Mouse (Mus musculus) fat pad, adult 2 months (tissue): ENCODE measurements around the gene Vmn1r221.
"Not testable (repeated sequence)": the region's sequence is repeated elsewhere in the genome, so short reads cannot be mapped to it uniquely, and the experiment has no call there.

ENCODE experiments used
- DNase-seq: peaks from one replicate; pipeline ENCODE4 v3.0.0-alpha.2; 2011; ENCODE audit warnings: low read depth, low spot score; ENCODE audit errors: extremely low read depth

Gene Vmn1r221

GRCm38 (mm10) chr13:23213827-23214226 is at the start of gene Vmn1r221:
Gene Vmn1r221 (plus strand): TSS chr13:23214127.
- DNase-seq: not testable (repeated sequence)

DNA sequence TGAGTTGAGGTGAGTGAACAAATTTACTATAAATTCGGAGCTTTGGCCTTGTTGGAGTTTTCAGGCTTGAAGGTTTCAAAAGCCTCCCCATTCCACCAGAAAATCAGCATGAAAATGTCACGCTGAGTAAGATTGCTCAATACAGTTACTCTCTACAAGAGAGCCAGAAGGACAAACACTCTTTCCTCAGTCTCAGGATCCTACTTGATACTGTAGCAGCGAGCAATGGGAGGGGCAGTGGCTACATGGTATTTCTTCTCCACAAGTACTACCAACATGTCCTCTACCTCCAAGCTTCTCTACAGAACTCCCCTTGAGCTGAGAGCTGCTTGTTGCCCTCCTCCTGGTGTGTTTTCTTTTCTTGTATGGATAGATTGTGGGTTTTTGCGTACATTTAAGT is 47.5 kb upstream of the Vmn1r221 start:
- not testable (repeated sequence) for DNase-seq

GRCm38 (mm10) chr13:23187875-23188274 is 26.1 kb upstream of the Vmn1r221 start, which contains the start of gene Vmn1r220:
Gene Vmn1r220 (minus strand): TSS chr13:23187975.
- DNase-seq: no peak

GRCm38 (mm10) chr13:23203885-23204284 is 10.0 kb upstream of the Vmn1r221 start:
- DNase-seq: not testable (repeated sequence)

DNA sequence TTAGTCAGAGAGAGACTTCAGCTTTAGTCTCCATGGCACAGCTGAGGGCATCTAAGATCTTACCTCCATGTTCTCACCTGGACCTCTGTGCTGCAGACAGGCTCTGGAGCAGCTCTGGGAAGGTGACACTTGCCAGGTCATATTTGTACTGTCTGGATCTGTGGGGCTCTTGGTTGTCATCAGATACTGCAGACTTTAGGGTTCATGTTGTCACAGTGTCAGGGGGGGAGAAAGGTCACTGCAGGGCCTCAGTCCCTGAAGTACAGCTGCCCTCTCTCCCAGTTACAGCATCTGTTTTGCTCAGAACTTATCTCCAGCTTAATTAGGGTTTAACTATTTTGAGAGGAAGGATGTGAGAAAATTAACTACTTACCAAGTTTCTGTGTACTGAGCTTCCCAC is 21.9 kb downstream of the Vmn1r221 start, which contains the start of gene Vmn1r222:
TSS of gene Vmn1r222 (minus strand) at position 101 of the 400 bp plus-strand sequence.
- not testable (repeated sequence) for DNase-seq

DNA sequence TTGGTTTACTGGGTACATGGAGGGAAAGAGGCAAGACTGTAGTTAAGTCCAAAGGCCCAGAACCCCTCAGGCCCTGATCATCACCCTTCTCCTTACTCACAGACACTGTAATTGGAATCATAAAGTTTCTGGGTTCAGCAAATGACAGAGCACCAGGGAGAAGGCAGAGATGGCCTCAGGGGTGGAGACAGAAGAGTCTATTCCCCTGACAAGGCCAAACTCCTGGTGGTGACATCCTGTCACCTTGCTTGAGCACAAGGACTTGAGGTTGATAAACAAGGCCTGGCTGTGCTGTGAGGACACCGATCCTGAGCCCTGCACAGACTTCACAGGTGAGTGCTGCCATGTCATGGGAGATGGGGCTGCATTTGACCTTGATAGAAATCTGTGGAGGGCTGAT is 32.9 kb downstream of the Vmn1r221 start, which contains the start of gene Vmn1r223:
TSS of gene Vmn1r223 (plus strand) at position 301 of the 400 bp plus-strand sequence.
- DNase-seq: not testable (repeated sequence)

DNA sequence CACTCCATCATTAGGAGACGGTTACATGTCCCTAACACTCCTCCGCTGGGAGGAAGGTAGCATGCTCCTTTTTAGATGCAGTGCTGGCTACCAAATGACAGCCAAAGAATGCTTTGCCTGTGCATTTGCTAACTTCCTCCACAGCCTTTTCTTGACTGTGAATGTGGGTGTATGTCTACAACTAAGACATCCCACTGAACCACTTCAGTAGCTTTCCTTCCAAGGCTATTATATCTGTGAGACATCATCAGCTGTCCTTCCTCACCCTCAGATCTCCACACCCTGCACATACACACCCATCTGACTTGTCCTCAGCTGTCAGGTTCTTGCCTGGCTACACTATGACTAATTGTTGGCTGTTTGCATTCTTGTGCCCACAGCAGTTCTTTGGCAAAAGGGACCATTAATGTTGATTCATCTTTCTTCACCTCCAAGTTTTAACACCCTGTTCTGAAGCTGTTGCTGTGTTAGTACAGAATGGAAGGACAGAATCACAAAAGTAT is 44.7 kb downstream of the Vmn1r221 start:
- no peak for DNase-seq

DNA sequence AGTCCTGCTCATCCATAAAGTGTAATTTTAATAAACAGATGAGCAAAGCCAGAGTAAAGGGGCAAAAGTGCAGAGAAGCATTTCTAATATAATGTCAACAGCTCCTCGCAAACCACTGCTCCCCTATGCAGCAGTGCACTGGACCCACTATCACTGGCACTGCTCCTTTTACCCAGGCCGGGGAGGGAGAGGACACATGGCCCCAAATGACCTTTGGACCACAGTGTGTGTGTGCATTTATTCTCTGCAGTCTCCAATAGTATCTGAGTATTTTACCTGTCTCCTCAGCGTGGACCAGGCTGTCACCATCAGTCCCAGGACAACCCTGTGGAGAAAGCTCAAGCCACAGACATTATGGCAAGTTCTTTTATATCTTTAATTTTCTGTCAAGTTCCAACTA is 54.7 kb downstream of the Vmn1r221 start:
- not testable (repeated sequence) for DNase-seq

- not testable (repeated sequence) for DNase-seq
These were observed 55.2 kb downstream of the Vmn1r221 start for GRCm38 (mm10) chr13:23269127-23269526.

DNA sequence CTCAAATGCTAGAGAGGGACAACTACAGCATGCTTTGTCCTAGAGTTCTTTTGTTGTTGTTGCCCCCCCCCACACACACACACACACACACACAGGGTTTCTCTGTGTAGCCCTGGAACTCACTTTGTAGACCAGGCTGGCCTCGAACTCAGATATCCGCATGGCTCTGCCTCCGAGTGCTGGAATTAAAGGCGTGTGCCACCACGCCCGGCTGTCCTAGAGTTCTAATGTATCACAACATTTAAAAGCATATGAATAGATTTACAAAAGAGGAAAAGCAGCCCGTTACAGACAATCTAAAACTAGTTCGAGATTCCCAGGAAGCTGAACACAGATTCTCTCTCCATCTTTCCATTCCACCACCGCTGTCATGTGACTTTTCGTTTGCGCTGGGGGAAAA is 55.8 kb downstream of the Vmn1r221 start:
- no peak for DNase-seq

DNA sequence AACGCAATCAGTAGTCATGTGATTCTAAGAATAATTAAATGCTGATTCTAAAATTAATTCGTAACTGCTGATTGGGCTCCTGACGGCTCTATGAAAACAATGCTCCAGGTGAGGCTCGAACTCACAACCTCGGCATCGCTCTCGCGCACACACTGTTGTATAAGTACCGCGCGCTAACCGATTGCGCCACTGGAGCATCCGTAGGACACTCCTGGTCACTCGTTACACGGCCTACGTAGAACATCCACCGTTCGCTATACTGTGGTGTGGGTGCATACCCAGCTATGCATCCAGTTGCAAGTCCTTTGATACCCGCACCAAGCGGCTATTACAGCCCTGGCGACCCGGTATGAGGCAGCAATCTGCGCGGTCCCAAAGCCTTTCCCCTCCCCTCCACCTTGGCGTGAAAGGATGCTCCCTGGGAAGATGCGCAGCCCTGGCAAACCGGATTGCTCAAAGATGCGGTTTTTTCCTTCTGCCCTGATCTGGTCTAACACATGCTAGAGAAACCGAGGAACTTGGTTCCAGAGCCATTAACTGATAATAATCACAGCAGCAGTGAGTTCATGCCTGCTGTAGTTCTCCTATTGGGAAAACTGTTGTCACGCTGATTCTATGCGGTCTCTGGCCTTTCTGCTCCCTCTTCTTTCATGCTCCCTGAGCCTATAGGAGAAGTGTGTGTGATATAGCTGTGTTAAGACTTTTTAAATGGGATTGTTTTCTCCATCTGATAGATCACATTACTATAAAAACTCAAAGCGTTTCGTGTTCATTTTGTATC is 56.6 kb downstream of the Vmn1r221 start:
- no peak for DNase-seq
